Mouse (Mus musculus) testis, postnatal 10 days (tissue): Measurements from ENCODE around the gene Exoc6b.

Source experiments
- DNase-seq: peaks from one replicate; pipeline ENCODE4 v3.0.0; 2021; ENCODE audit warnings: low spot score

Gene Exoc6b

DNA sequence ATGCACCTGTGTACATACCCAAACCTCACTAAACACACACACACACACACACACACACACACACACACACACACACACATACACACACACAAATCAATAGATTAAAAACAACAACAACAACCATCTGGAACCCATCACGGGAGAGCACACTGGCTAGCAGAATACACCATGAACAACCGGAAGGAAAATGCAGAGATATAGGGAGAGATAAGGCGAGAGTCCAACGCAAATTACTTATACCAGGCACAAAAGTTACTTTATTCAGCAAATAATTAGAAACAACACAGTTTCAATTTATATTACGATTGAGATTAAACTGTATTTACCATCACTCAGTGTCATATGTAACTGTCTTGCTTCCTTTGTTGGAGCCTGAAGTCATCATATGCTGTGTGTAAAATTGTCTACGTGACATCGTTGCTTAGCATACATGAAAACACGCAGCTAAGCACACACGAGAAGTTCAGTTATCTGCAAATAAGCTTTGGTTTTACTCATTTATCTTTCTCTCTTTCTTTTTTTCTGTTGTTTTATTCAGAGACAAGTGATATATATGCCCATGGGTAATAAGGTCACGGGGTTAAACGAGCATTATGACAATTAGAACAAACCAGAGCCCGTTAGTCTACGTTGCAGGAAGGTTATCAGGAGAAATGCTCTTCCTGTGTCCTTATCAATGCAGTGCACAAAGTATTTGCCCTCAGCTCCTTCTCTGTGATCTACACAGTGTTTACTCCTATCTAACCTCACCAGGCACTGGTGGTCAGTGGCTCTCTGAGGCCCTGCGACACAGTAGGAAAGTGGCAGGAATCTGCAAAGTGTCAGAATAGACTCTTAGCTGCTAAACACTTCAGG, 186.4 kb downstream of the Exoc6b start:
- no peak for DNase-seq

DNA sequence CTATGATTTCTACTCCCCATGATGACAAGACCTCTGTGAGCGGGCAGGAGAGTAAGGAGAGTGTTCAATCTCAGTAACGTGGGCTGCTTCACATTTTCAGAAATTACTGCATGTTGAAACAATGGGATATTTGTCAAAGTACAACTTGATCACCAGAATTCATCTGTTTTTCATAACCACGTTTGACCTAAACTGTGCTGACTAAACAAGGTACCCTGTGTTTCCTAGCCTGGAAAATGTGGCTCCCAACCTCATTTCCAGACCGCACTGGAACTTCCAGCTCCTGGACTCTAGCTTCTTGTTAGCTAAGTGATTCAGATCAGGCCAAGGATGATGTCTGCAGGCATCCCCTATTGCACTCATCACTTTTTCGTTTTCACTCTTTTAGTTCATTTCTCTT, 193.4 kb downstream of the Exoc6b start:
- DNase-seq: no peak

DNA sequence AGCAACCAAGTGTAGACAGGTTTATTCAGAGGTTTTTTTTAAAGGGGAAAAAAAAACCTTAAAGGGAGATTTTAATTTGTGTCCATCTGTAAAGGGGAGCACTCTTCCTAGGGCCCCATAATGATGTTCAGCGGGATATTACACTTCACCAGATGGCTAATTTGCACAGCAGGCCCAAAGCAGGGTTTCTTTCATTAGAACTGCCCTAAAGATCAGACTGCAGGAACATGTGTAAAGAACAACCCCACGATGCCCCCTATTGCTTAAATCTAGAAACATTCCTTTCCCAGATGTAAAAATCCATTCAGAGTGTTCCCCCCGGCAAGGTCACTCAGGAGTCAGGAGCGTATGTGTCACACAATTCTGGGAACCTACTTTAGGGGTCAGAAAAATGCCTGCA, 202.2 kb downstream of the Exoc6b start:
- DNase-seq: no peak

DNA sequence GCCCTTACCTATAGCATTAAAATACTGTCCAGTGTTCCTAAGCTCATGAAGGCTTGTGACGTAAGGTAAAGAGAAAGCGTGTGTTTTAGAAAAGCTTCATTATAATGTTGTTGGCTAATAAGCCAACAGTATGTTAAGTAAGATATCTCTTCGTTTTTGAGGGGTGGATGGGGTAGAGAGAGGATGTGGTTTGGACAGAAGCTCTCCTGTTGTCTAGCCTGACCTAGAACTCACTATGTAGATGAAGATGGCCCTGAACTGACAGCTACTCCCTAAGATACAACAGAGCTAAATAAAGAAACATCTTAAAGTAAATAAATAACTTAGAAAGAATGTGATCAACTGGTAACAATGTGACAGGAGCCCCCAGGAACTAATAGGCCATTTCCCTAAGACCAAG, 204.7 kb downstream of the Exoc6b start:
- DNase-seq: no peak

DNA sequence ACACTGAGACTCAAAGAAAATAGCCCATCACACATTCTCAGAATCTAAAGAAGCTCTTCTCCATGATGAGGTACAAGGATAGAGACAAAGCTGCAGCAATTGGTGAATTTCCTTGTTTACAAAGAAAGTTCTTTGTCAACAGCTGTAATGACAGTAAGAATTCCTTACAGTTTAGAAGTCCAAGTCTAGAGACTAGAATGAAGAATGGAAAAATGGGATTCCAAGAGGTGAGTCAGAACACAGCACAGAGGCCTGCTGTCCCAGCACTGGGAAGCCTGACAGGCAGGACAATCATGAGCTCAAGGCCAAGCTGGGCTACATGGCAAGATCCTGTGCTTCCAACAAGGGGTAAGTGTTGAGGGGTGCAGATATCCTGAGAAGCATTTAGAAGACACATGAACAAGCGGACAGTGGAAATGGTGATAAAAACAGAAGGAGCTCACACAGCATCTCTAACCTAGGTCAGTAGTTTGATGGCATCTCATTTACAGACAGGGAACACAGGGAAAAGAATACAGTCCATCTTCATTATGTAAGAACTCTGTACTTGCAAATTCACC, 205.4 kb downstream of the Exoc6b start:
- no peak for DNase-seq

DNA sequence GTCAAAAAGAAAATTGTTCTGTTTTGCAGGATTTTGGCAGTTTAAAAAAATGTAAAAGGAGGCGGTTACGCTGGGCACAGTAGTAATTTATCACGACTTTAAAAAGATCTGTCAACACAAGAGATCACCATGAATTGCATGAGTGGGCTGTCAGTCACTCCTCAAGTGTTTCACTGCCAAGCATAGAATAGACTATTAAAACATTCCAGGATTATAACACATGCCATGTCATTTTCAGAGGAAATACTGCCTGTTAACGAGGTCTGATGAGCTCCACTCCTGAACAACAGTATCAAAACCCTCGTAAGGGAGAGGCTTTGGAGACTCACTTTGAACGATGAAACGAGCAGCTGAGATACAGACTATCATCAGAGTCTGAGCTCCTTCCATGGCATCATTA, 223.6 kb downstream of the Exoc6b start:
- no peak for DNase-seq

DNA sequence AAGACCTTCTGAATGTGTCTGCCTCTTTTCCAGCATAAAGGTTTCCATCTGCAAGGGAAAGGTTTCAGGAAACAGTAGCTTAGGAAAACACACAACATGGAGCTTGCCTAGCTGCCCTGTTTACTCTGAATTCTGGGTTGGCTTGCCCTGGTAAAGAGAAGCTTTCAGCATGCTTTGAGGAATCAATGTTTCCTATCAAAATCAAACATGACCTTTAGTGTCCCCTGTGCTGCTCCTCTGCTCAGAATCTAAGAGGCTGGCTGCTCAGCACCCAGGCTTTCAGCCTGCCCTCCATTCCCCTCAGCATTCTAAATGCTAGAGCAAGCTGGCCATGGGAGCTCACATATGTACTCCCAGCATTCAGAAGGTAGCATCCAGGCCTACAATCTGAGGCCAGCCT, 228.2 kb downstream of the Exoc6b start:
- no peak for DNase-seq

DNA sequence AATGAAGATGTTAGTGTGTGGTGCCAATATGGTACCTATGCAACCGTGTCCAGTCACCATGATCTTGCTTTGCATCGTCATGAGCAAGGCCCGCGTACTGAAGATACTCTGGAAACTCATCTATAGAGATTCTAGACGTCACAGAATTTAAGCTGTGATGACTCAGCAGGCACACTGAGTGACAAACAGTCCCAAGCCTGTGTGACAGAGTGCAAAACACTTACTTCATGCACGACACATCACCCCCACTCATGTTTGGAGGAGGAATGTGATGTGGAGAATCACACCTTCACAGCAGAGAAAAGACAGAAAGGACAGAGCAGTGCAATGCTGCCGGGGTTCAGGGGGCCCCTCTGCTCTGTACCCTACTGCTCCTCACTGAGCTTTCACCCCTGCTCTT, 261.8 kb downstream of the Exoc6b start:
- no peak for DNase-seq

DNA sequence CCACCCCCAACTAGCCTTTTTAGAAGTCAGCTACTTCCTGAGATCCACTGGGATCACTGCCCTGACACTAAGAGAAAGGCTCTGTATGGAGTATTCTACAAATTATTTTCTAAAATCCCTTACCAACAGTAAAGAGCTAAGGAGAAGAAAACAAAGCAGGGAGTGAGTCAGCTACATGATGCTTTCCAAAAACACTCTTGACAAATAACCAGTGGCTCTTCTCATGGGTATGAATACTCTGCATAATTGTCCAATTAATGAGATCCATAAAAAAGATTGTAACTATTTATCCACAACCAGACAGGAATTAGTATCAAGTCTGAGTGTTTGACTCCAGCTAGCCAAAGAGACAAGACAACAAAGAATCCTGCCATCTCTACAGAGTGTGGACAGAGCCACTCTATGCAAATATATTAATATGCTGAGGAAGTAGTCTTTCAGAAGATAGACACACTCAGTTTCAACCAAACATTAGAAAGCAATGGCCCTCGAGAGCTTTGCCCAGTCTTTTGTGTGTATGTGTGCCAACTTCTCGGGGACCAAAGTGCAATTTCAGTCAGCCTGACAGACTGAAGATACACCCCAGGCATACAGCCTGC, 263.1 kb downstream of the Exoc6b start:
- DNase-seq: no peak

DNA sequence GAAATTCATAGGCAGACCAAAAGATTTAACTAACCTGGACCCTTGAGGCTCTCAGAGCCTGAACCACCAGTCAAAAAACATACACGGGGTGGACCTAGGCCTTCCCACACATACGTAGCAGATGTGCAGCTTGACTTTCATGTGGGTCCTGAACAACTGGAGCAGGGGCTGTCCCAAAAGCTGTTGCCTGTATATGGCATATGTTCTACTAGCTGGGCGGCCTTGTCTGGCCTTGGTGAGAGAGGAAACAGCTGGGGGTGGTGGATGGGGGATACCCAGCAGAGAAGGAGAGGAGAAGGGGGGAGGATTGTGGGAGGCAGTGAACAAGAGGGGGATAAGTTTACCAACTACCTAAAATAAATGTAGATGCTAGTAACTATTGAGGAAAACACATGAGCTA, 270.6 kb downstream of the Exoc6b start:
- DNase-seq: no peak

DNA sequence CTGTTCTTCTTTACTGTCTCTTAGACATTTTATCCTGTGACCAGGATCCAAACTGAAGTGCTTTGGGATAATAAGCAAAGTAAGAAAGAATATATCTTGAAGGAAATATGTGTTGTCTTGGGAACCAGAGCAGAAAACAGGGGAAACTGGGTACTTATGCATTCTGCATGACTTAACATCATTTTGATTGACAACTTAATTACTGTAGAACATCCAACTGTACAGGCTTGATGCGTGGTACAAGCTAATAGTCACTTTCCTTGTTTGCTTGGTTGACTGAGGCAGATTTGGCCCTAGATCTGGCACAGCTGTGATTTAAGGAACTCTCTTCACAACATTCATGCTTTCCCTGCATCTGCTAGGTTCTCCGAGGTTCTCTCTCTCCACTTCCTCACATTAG, 285.3 kb downstream of the Exoc6b start:
- DNase-seq: no peak

DNA sequence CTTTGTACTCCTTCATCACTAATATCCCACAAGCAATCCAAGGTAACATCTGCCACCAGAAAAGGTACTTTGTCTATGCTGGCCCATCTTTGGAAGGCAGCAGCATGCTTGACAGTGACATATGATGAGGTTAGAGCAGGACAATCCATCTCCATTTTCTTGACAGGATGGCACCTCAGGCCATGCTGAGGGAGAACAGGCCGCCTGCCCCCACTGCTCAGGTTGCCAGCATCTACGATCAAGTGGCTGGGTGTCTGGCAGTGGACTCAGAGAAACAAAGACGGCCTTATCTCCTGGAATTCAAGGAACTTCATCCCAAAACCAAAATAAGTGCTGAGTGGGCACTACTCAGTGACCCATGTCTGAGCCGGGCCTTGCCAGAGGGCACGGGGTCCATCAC, 289.3 kb downstream of the Exoc6b start:
- DNase-seq: no peak

DNA sequence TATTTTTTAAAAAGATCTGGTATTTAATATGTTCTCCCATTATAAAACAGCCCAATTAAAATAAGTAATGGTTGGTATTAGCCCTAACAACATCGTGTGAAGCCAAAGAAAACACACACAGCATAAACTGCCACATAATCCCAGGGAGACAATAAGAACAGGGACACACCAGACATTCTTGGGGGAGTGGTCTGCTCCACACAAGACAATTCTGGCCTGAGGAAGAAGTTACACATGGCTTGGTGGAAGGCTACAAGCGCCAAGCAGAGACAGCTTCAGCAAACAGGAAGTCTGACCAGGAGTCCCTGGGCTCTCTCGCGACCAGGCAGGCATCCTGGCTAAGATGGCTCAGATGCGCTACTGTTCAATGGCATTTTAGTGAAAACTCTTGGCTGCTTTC, 290.3 kb downstream of the Exoc6b start:
- DNase-seq: no peak

DNA sequence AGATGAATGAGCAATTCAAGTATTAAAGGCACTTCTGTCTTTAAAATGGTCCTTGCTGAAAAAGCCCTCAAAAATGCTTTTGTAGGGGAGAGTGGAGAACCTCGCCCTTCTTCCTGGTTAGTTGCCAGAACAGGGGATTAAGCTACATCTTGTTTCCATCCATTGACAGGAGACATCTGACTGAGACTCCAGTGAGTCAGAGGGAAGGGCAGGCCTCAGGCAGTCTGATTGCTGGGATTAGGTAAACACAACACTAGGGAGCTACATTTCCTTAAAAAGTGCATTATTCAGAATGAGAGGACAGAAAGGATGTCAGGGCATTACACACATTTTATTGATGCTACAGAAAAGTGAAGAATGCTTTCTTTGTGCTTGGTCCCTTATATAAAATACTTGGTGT, 293.4 kb downstream of the Exoc6b start:
- no peak for DNase-seq

DNA sequence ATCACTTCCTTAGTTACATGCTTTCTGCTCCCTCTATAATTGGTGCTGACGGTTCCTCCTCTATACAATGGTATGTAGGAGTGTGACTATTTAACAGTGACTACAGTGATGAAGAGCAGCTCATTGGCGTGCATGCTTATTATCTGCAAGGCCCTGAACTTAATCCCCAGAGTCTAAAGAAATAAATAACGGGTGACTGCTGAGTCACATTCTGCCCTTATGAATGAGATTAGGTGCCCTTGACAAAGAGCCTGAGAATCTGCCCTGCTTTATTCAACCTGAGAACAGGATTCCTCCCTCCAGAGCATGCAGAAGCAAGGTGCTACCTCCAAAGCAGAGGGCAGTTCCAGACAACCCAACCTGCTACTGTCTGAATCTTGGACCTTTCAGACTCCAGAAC, 314.0 kb downstream of the Exoc6b start:
- no peak for DNase-seq

DNA sequence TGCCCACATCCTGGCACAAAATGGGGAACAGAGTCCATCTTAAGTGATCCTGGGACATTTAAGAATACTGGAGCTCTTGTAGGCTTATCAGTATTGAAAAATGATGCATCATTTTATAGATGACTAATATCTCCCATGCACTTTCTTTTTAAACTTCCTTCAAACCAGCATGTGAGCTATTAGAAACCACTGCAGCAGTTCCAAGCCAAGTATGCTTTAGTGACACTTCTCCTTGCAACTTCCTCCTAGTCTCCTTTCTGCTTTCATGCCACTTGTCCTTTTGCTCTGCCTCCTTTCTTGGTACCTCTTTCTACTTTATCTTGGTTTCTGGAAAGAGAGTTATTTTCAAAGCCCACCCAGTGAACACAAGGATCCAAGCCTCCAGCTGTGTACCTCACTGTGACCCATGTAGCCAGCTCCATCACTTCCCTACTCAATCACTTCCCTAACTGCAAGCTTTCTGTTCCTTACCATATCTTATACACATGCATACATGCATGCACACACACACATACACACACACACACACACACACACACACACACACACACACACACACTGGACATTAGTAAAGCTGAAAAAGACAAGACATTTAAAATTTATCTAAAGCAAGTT, 316.4 kb downstream of the Exoc6b start:
- DNase-seq: no peak

DNA sequence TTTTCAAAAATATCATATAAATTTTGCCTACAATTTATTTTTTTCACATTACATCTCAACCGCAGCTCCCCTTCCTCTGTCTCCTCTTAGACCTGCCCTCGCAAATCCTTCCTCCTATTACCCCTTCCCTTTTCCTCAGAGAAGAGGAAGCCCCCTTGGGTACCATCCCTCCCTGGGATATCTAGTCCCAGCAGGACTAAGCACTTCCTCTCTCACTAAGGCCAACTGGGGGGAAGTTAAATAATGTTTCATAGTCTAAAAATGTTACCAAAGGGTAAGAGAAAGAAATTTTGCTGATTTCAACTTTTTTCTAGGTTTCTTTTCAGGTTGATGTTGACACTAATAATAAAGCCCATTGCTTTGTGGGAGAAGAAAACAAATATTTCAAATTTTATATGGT, 317.9 kb downstream of the Exoc6b start:
- DNase-seq: no peak

DNA sequence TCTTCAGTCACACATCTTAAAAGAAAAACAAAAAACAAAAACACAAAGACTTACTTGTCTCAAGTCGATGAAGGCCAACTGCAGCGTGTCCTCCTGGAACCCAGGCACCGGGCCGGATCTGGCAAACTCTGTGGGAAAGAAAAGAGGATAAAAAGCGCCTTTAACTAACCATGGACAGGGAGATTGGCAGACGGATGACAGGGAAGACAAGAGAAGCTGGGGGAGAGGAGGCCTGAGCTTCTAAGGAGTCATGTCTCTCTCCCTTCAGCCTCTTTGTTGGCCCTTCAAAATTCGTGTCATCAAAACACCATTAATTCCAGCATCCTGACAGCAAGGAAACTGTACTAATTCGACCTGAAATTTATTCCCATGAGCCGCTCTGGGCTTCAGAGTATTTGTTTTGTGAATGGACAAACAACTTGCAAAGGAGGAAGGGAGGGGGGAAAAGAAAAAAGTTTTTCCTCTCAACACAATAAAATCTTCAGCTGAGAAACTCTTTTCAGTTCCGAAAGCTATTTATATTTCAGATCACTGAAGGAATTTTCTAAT, 322.4 kb downstream of the Exoc6b start:
- no peak for DNase-seq

DNA sequence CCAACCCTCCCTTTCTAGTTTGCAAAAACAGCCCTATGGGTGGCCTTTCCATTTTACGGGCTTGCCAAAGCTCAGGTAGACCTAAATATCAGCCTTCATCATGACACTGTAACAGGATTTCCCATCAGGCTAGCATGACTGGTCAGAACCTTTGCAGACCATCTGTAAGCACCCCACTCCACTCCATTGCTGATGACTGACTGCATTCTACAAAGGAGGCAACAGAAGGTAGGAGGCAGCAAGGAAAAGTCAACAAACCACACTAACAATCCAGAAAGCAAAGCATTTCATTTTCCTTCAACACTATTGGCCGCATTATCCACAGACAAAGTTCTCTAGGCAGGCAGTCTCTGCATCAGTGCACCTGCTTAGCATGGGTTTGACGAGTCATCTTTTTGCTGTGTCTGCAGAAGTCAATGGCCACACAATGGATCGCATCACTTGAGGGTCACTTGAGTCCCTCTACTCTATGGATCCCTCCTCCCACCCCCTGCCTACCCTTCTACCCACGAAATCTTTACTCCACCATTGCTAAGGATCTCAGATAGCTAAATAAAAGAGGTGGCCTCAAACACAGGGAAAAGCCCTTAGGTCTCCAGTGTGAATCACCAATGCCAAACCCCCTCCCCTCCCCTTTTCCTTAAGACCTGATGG, 323.0 kb downstream of the Exoc6b start:
- DNase-seq: no peak

DNA sequence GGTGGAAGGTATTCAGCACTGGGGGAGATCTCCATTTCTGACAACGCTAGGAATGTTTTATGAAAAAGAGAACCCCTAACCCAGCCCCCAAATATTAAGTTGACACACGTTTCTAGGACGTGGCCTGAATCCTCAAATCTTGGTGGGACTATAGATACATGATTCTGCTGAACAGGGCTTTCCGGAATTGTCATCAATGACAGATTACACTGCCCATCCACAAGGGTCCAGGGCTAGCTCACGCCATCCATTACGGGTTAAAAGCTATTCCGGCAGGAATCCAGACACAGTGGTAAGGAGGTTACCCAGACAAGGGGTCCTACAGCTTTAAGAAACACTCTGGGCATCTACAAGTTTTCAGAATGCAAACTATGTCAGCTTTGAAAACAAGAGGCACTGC, 323.7 kb downstream of the Exoc6b start:
- no peak for DNase-seq

DNA sequence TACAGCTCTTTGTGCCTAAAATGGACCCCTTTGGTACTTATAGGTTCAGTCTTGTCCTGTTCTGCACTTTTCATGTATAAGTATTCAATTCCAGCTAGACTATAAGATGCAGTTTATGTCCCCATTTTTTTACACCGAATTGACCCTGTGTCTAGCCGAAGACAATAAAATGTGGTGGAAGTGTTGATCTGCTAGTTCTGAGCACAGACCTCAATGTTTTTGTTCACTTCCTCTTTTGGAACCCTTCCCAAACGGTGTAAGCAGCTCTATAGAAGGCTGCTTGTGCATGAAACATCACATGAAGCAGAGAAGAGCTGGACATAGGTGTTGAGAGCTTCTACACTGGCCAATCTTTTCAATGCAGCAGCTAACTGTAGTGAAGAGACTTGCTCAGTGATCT, 327.1 kb downstream of the Exoc6b start:
- no peak for DNase-seq

DNA sequence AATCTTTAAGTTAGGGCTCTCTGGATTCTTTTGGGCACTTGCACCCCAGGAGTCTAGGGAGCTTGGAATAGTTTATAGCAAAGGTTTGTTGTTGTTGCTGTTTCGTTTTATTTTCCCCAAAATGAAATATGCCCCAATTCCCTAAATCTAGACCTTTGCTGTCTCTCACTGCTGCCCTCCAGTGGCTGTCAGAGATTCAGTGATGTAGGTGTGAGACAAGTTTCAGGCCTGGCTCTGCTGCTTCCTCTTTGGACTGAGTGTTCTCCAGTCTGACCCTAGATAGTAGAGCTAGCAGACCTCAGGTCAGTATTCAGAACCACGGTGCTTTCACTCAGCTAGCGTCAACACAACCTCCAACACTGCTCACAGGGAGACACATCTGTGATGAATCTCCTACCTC, 332.4 kb downstream of the Exoc6b start:
- peak; percentile 72 for DNase-seq
